Mouse (Mus musculus) heart, embryonic 11.5 days (tissue): ENCODE results near the gene Mettl18. TPM values are rescaled to one million over a fixed set of nuclear protein-coding genes. Genes with fewer than 3 reads are reported as not detected.
"Not testable (repeated sequence)": the region's sequence is repeated elsewhere in the genome, so short reads cannot be mapped to it uniquely, and the experiment has no call there.

Experiments
- ATAC-seq: fragments of 200-750 bp; cut with Nextera tagmentation; replicated peaks from 2 replicates; pipeline ENCODE4 v1.8.0; 2017; ENCODE audit warnings: moderate library complexity; ENCODE audit not compliant: insufficient number of reproducible peaks, low FRiP score, low TSS enrichment
- H3K27ac ChIP-seq: fragments of 300-500 bp; sonication (generic); 2 replicates; pipeline ENCODE4 v1.5.1; 2014; ENCODE audit warnings: mild to moderate bottlenecking, low read depth, low read length
- H3K27me3 ChIP-seq: fragments of 300-500 bp; sonication (generic); 2 replicates; pipeline ENCODE4 v1.6.1; 2014; ENCODE audit warnings: mild to moderate bottlenecking, low read length, mixed read lengths; ENCODE audit not compliant: control insufficient read depth, insufficient read depth
- H3K36me3 ChIP-seq: fragments of 300-500 bp; sonication (generic); 2 replicates; pipeline ENCODE4 v1.6.1; 2014; ENCODE audit warnings: mild to moderate bottlenecking, low read length, moderate library complexity, mixed read lengths; ENCODE audit not compliant: control insufficient read depth, insufficient read depth
- H3K4me1 ChIP-seq: fragments of 300-500 bp; sonication (generic); 2 replicates; pipeline ENCODE4 v1.6.1; 2014; ENCODE audit warnings: low read length; ENCODE audit not compliant: control insufficient read depth, insufficient read depth
- H3K4me2 ChIP-seq: fragments of 300-500 bp; sonication (generic); 2 replicates; pipeline ENCODE4 v1.6.1; 2014; ENCODE audit warnings: mild to moderate bottlenecking, moderate library complexity
- H3K4me3 ChIP-seq: fragments of 300-500 bp; sonication (generic); 2 replicates; pipeline ENCODE4 v1.5.1; 2014; ENCODE audit warnings: low read depth, low read length
- H3K9ac ChIP-seq: fragments of 300-500 bp; sonication (generic); 2 replicates; pipeline ENCODE4 v1.6.1; 2014; ENCODE audit warnings: mild to moderate bottlenecking, low read depth, low read length, moderate library complexity
- H3K9me3 ChIP-seq: fragments of 300-500 bp; sonication (generic); replicated peaks from 2 replicates; pipeline ENCODE4 v1.6.1; 2016; ENCODE audit warnings: low read length; ENCODE audit not compliant: control insufficient read depth
- WGBS: fragments of 180-500 bp; shearing (Covaris S2); extraction: QIAGEN DNeasy Blood & Tissue Kit; methylation state at CpG from one replicate; pipeline ENCODE4 v1.1.7; 2014; ENCODE audit not compliant: insufficient replicate concordance; 5-methylcytosine and 5-hydroxymethylcytosine counted together
- polyA plus RNA-seq: library from polyadenylated mRNA; unstranded; fragments of >200 nt; fragmentation: Nextera tagmentation; extraction: Ambion mirVana; gene quantifications from 2 replicates; pipeline ENCODE4 v1.2.1, GENCODE M21; 2014

The Mettl18 gene
- polyA plus RNA-seq, 1 experiment from 2014 or later: 8.3 TPM

GRCm38 (mm10) chr1:164022106-164022505 is 27.4 kb downstream of the Mettl18 start:
- not testable (repeated sequence) for H3K4me1 ChIP-seq, H3K4me3 ChIP-seq, H3K36me3 ChIP-seq, H3K9me3 ChIP-seq, H3K9ac ChIP-seq, H3K27me3 ChIP-seq, H3K4me2 ChIP-seq, ATAC-seq, H3K27ac ChIP-seq
- 77% methylated on average over 5 of the region's 5 CpGs for WGBS

- no peak overlapping the region for H3K4me3 ChIP-seq
- H3K4me1 ChIP-seq: no peaks in the 10 kb centered on the region
- WGBS: 76% methylated on average over 4 of the region's 4 CpGs
- H3K9me3 ChIP-seq: 0 out of 2 replicates have a peak, but pooled peaks cover 2% of the 10 kb centered on the region
- no peak overlapping the region for H3K27ac ChIP-seq
- no peak overlapping the region for H3K9ac ChIP-seq
- no peaks in the 10 kb centered on the region for H3K36me3 ChIP-seq
- no peaks in the 10 kb centered on the region for H3K27me3 ChIP-seq
- no peak overlapping the region for H3K4me2 ChIP-seq
- ATAC-seq: no peak
Observed at GRCm38 (mm10) chr1:164025685-164026084, 31.0 kb downstream of the Mettl18 start.

GRCm38 (mm10) chr1:164027416-164027815 is 32.7 kb downstream of the Mettl18 start:
- no peaks in the 10 kb centered on the region for H3K27me3 ChIP-seq
- no peak overlapping the region for H3K27ac ChIP-seq
- no peaks in the 10 kb centered on the region for H3K4me1 ChIP-seq
- no peaks in the 10 kb centered on the region for H3K36me3 ChIP-seq
- ATAC-seq: no peak
- 0 out of 2 replicates have a peak, but pooled peaks cover 2% of the 10 kb centered on the region for H3K9me3 ChIP-seq
- no peak overlapping the region for H3K4me2 ChIP-seq
- WGBS: 55% methylated on average over 5 of the region's 5 CpGs
- H3K4me3 ChIP-seq: no peak overlapping the region
- H3K9ac ChIP-seq: no peak overlapping the region

GRCm38 (mm10) chr1:164040385-164041135 is 45.9 kb downstream of the Mettl18 start:
- Histone ChIP-seq H3K27ac (no peak overlapping the region), H3K9ac (no peak overlapping the region), H3K4me1 (no peaks in the 10 kb centered on the region; the same call in 1 of the 2 replicates), H3K4me3 (no peak overlapping the region), H3K4me2 (no peak overlapping the region), H3K36me3 (no peaks in the 10 kb centered on the region), H3K9me3 (no peaks in the 10 kb centered on the region), H3K27me3 (no peaks in the 10 kb centered on the region)
- no peak for ATAC-seq
- 74% methylated on average over 10 of the region's 10 CpGs for WGBS

- H3K4me1 ChIP-seq: no peaks in the 10 kb centered on the region; the same call in 1 of the 2 replicates
- H3K4me2 ChIP-seq: no peak overlapping the region
- no peaks in the 10 kb centered on the region for H3K27me3 ChIP-seq
- 38% methylated on average over 3 of the region's 3 CpGs for WGBS
- H3K36me3 ChIP-seq: no peaks in the 10 kb centered on the region
- H3K9me3 ChIP-seq: no peaks in the 10 kb centered on the region
- H3K27ac ChIP-seq: no peak overlapping the region
- H3K4me3 ChIP-seq: no peak overlapping the region
- no peak overlapping the region for H3K9ac ChIP-seq
- ATAC-seq: no peak
Observed at GRCm38 (mm10) chr1:164043549-164043948, 48.9 kb downstream of the Mettl18 start.

Other genes with a start within 250 kb of the Mettl18 start
- 29.3 and 32.5 TPM in 2 replicates for gene Kifap3, start 215.3 kb upstream of the Mettl18 start, polyA plus RNA-seq
- 11.9 and 14.0 TPM in 2 replicates for gene Scyl3, start 65.8 kb upstream of the Mettl18 start, polyA plus RNA-seq
- gene BC055324, start 93 bp upstream of the Mettl18 start, polyA plus RNA-seq: 20.0 and 20.9 TPM in 2 replicates
- gene Sele, start 53.3 kb downstream of the Mettl18 start, polyA plus RNA-seq: 0.09 TPM in 1 of 2 replicates, not detected in the other
- 0.14 TPM in 1 of 2 replicates, not detected in the other for gene Sell, start 67.1 kb downstream of the Mettl18 start, polyA plus RNA-seq
- 0.19 and 0.21 TPM in 2 replicates for gene Selp, start 120.4 kb downstream of the Mettl18 start, polyA plus RNA-seq
- gene F5, start 156.9 kb downstream of the Mettl18 start, polyA plus RNA-seq: 0.70 and 1.1 TPM in 2 replicates